Mouse (Mus musculus) stomach, postnatal 0 days (tissue): ENCODE data around the gene Tfcp2l1.

Experiments used
- CTCF ChIP-seq: IDR thresholded peaks from 2 replicates; pipeline ENCODE4 v1.5.1; 2016; ENCODE audit warnings: antibody characterized with exemption, low read depth, mild to moderate bottlenecking, moderate library complexity
- EP300 ChIP-seq: optimal IDR thresholded peaks from 2 replicates; pipeline ENCODE3; 2016; ENCODE audit warnings: antibody characterized with exemption

GRCm38 (mm10) chr1:118716225-118716624, 88.5 kb downstream of the Tfcp2l1 start:
- TF ChIP-seq EP300 (no peak), CTCF (no peak)
